Mouse (Mus musculus) lung, postnatal 14 days (tissue): ENCODE measurements at regions not wholly inside any gene's neighbourhood (a gene's known extent, or its start where the extent isn't known, plus 50 kb on each side); places are given as distances from the start of the nearest gene placed in this dataset.

Experiments used
- DNase-seq: peaks from one replicate; pipeline ENCODE4 v3.0.0; 2021

- DNase-seq: no peak
Observed at GRCm38 (mm10) chr7:70972023-70972400, 379.3 kb downstream of the Gm10295 start.

- no peak for DNase-seq
Observed at GRCm38 (mm10) chr7:70971323-70972022, 379.8 kb downstream of the Gm10295 start.

GRCm38 (mm10) chr7:70952318-70952959 is 398.8 kb downstream of the Gm10295 start:
- no peak for DNase-seq

DNA sequence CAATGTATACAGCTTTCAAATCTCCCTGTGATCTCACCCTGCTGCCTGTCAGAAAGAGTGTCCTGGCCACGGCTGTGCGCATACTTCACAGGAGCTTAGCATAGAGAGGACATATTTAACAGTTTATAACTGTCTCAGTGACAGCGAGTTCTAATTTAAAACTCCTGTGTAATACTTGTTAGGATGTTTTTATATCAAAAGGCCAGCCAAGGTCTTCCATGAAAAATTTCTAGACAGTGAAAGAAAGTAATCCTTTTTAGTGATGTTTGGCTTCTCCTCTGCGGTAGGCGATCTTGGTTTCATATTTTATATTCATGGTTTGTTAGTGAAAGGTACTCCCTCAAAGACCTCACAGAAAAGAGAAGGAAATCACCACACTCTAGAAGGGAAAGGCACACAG is 403.0 kb downstream of the Gm10295 start:
- DNase-seq: no peak

DNA sequence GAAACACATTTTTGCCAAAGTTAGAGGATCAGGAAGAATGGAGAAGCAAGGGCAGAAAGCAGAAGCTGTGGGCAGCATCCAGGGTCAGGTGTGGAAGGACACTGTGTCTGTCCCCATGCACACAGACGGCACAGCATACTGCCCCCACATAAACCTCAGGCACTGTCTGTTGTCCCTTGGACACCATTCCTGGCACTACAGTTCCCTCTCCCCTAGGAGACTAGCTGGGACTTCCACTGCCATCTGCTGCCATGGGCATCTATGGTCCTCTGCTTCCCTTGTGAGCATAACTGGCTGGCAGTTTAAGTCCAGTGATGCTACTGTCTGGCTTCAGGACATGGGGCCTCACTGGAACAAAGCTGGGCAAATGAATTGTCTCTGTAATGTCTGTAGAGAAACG is 405.0 kb downstream of the Gm10295 start:
- DNase-seq: no peak

- DNase-seq: no peak
Observed at GRCm38 (mm10) chr7:70930911-70931310, 420.4 kb downstream of the Gm10295 start.

DNA sequence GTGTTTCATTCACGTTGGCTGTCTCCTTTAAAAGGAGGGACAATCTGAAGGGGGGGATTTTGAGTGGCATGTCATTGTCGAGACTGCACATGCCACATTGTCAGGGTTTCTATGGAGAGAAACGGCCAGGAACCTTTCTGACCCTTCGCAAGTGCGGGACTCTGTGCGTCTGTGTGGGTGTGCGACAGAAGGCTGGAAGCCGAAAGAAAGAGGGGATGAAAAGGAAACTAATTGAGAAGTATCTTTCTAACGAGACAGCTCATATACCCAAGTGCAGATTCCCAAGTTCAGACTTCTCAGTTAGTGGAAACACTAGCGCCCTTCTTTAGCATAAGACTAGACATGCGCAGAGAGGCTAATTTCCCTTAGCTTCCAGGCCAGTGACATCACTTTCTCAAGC is 421.4 kb downstream of the Gm10295 start:
- DNase-seq: no peak

DNA sequence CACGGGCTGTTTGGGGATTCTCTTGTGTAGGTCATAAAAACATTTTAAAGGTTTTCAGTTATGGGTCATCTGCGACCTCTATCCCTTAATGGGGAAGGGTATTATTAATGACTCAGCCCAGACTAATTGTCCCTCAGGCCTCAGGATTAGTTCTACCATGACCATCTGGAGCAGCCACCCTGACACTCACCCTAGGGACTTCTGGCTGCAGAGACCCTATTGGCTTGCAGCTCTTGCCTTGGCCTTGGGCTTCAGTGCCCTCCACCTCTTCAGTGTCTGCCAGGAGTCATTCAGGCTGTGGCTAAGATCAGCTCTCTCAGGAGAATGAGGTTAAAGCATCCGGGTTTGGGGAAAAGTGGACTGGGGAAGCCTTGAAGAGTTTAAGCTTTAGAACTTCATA is 423.3 kb downstream of the Gm10295 start:
- no peak for DNase-seq

DNA sequence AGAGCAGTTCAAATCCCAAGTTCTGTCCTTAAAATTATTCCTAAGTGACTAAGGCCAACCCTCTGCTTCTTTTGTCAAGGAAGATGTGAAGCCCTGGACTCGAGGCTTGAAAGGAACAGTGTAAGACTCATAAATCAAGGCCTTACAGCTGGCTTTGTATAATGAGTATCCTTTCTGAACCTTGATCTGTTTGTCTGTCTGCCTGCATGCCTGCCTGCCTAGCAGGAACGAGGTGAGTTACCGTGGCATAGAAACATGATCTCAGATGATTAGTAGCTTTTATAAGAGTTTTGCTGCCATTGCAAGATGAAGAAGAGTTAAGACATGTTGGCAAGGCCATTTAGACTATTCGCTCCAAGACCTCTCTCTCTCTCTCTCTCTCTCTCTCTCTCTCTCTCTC is 434.3 kb downstream of the Gm10295 start:
- no peak for DNase-seq

DNA sequence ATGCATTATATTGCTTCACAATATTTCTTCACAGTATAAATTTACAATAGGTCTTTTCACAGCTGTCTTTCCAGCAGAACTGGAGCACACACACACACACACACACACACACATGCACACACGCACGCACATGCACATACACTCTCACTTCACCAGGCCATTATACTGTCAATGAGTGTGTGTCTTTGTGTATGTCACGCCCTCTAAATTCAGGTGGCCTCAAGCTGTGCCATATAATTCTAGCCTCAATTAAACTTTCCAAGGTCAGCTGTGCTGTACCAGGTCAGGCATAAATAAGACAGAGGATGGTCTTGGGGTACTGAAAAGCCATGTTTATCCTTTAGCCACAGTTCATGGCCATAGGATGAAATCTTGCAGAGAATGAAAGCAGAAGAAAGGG is 442.4 kb downstream of the Gm10295 start:
- DNase-seq: no peak

- DNase-seq: no peak
Observed at GRCm38 (mm10) chr7:70891700-70892099, 459.6 kb downstream of the Gm10295 start.

- no peak for DNase-seq
Observed at GRCm38 (mm10) chr7:70880496-70880895, 470.8 kb downstream of the Gm10295 start.

DNA sequence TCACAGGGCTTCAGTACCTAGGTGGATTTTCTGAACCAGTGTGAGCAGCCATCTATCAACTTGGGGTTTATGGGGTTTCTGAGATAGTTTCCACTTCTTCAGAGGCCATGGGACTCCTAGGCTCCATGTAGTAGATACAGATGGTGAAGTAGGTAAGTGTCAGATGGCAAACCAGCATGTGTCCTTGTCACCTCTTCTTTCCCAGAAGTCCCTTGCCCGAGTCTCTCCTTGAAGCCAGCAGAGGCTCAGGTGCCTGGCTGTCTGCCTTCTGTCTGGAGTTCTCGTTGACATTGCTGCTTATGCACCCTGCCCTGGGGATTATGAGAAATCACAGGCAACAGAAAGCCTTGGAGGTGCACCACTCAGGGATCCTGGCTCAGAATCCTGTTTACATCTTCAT is 476.9 kb downstream of the Gm10295 start:
- DNase-seq: no peak

GRCm38 (mm10) chr7:70870841-70871534 is 480.3 kb downstream of the Gm10295 start:
- DNase-seq: no peak

DNA sequence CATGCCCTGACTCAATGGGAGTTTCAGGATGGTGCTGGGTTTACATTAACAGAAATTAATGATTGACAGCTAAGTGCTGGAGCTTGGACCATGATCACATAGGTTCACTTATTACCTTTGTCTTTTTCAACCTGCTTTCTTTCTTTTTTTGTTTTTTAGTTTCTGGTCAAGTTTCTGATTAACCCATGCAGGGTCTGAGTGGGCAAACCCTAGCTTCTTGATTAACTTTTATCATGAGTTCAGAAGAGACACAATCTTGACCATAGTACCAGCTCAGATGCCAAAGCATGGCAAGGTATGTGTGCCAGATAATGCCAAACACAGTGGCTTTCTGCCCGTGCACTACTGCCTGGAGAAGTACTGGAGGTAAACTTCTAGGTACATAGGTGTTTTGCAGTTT is 482.2 kb downstream of the Gm10295 start:
- no peak for DNase-seq

- no peak for DNase-seq
Observed at GRCm38 (mm10) chr7:70859957-70860356, 491.3 kb downstream of the Gm10295 start.

GRCm38 (mm10) chr7:70850726-70851125 is 484.2 kb upstream of the Nr2f2 start:
- no peak for DNase-seq

DNA sequence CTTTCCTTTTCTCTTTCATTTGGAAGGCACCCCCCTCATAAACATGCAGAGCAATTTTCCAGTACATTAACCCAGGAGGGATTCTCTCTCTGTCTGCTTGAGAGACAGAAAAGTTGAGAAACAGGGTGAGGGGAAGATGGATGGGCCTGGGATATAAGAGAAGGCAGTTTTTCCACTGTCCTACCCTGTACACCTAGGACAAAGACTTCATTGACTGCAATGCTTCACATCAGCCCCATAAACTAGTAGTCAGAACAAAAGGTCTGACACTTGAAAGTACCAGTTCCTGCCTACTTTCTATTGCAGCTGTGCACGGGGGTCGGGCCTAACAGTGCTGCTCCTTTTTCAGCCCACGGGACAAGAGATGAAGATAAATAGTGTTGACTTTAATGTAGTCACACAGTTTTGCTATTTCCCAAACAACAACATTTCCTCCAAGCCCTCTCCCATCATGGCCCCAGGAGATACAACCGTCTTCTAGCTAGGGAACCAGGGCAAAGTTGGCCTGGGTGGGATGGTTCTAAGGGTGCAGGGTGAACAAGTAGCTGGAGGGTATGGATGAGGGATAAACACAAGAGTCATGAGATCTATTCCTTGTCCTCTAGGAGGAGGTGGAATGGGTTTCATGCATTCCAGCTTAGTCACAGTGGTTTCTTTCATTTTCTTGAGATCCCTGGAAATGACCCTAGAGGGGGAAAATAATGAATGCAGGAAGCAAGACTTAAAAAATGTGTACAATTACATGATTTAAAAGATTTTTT is 481.7 kb upstream of the Nr2f2 start:
- no peak for DNase-seq

DNA sequence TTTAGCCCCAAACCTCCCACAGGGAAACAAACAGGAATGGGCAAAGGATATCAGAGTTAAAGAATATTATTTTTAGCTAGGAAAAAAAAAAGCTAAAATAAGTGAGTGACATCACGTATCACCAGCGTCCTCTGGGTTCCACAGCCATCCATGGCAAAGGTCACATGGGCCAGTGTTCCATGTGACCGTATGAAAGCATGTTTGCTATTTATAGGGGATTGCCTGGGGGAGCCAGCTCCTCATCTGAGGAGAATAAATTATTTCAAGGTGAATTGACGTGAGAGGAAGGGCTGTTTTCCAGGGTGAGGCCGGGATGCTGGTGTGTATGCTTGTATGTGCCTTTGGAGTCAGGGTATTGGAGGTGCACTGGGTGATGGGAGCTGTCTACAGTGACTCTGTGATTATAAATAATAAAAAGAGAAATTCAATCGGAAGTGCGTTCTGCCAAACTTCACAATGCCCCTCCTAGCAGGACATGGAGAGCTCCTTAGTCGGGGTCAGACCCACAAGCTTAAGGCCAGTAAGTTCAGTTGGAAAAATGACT is 481.0 kb upstream of the Nr2f2 start:
- DNase-seq: no peak

- no peak for DNase-seq
Observed at GRCm38 (mm10) chr7:70846076-70846475, 479.5 kb upstream of the Nr2f2 start.

DNA sequence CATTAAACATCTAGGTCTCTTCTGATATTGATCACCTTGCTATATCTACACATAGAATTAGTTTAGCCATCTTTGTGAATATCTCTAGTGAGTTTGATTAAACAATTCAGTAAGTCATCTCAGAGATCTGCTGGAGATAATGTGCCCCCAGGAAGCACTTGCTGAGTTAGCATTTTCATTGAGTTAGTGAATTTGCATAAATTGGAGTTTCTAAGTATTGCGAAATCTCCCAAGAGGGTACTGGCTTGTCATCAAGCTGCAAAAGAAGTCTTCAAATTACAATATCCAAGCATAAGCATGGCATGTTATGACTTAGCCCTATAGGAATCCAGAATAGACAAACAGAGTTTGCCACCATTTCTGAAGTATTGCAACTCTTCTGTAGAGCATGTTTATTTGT is 473.6 kb upstream of the Nr2f2 start:
- no peak for DNase-seq

DNA sequence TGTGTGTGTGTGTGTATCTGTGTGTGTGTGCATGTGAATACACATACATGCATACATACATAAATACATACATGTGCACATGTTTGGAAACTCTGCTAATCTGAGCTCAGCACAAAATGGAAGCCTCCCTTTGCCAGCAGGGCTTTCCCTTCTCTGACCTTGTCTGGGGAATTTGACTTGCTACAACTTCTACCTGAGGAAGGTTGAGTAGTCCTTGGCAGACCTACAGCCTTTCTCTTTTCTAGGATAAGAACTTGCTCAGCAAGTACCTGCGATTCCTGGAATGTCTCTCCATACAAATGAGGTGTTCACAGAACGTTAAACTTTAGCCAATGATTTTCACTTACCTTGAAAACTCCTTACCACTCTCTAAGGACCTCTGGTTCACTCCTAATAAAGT is 472.7 kb upstream of the Nr2f2 start:
- DNase-seq: no peak

GRCm38 (mm10) chr7:70834787-70835461 is 468.4 kb upstream of the Nr2f2 start:
- DNase-seq: no peak
